Mouse (Mus musculus) ES-Bruce4 (cell line): ENCODE results near the gene St3gal6.

Experiments
- CTCF ChIP-seq: IDR thresholded peaks from one replicate; pipeline ENCODE4 v1.8.1; 2011; ENCODE audit warnings: low read depth, low read length
- EP300 ChIP-seq: IDR thresholded peaks from 2 replicates; pipeline ENCODE4 v1.6.1; 2011; ENCODE audit warnings: low read depth, low read length; ENCODE audit not compliant: insufficient read depth
- POLR2A ChIP-seq: IDR thresholded peaks from one replicate; pipeline ENCODE4 v1.8.1; 2011; ENCODE audit warnings: low read length; ENCODE audit not compliant: insufficient read depth

DNA sequence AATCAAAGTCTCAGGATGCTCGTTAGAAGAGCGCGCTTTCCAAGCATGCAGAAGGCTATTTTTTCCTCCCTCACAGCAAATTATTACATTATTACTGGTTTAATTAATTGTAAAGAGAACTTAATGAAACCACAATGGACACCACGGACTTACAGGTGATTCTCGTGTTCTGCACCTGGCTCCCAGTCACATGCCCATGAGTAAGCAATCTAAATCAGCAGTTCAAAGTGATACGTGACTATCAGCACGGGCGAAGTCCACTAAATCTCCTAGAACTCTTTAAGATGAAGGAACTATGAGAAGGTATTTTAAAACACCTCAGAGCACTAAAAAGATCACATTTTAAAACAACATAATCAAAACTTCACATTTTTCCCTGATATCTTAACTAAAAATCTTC is 54.0 kb downstream of the St3gal6 start:
- no peak for TF ChIP-seq EP300
- TF ChIP-seq CTCF: no peak
- no peak for TF ChIP-seq POLR2A
